Mouse (Mus musculus) intestine, postnatal 0 days (tissue): Measurements from ENCODE around the gene Zfand4. TPM values are rescaled to one million over a fixed set of nuclear protein-coding genes. Genes with fewer than 3 reads are reported as not detected.

ENCODE experiments used
- ATAC-seq: fragments of 200-750 bp; cut with Nextera tagmentation; 2 replicates; pipeline ENCODE4 v1.8.0; 2017; ENCODE audit warnings: mild to moderate bottlenecking, moderate TSS enrichment, moderate library complexity
- H3K27ac ChIP-seq: fragments of 300-500 bp; sonication (generic); 2 replicates; pipeline ENCODE4 v1.5.1; 2014; ENCODE audit warnings: mild to moderate bottlenecking, low read depth, low read length, moderate library complexity
- H3K27me3 ChIP-seq: fragments of 300-500 bp; sonication (generic); replicated peaks from 2 replicates; pipeline ENCODE4 v1.6.1; 2014; ENCODE audit warnings: low read length, mixed read lengths; ENCODE audit not compliant: control insufficient read depth, insufficient read depth
- H3K36me3 ChIP-seq: fragments of 300-500 bp; sonication (generic); 2 replicates; pipeline ENCODE4 v1.6.1; 2014; ENCODE audit warnings: mild to moderate bottlenecking, moderate library complexity; ENCODE audit not compliant: control insufficient read depth, insufficient read depth
- H3K4me1 ChIP-seq: fragments of 300-500 bp; sonication (generic); replicated peaks from 2 replicates; pipeline ENCODE4 v1.6.1; 2014; ENCODE audit warnings: antibody characterized with exemption, low read length, mixed read lengths; ENCODE audit not compliant: control insufficient read depth, insufficient read depth
- H3K4me2 ChIP-seq: fragments of 300-500 bp; sonication (generic); replicated peaks from 2 replicates; pipeline ENCODE4 v1.6.1; 2014; ENCODE audit warnings: low read depth, mild to moderate bottlenecking, moderate library complexity
- H3K4me3 ChIP-seq: fragments of 300-500 bp; sonication (generic); 2 replicates; pipeline ENCODE4 v1.5.1; 2014; ENCODE audit warnings: low read depth, low read length
- H3K9ac ChIP-seq: fragments of 300-500 bp; sonication (generic); 2 replicates; pipeline ENCODE4 v1.6.1; 2014; ENCODE audit warnings: mild to moderate bottlenecking, low read depth, low read length
- H3K9me3 ChIP-seq: fragments of 300-500 bp; sonication (generic); 2 replicates; pipeline ENCODE4 v1.6.1; 2016; ENCODE audit warnings: mixed run types; ENCODE audit not compliant: control insufficient read depth
- CTCF ChIP-seq: sonication (generic); IDR thresholded peaks from 2 replicates; pipeline ENCODE4 v1.5.1; 2016; ENCODE audit warnings: low read depth, mild to moderate bottlenecking, control low read depth, antibody characterized with exemption, moderate library complexity
- WGBS: fragments of 180-500 bp; shearing (Covaris S2); extraction: QIAGEN DNeasy Blood & Tissue Kit; methylation state at CpG from one replicate; pipeline ENCODE4 v1.1.7; 2014; 5-methylcytosine and 5-hydroxymethylcytosine counted together
- polyA plus RNA-seq: library from polyadenylated mRNA; unstranded; fragments of >200 nt; fragmentation: Nextera tagmentation; extraction: Ambion mirVana; gene quantifications from 2 replicates; pipeline ENCODE4 v1.2.1, GENCODE M21; 2015

Zfand4 gene
- polyA plus RNA-seq, 1 experiment from 2014 or later: 1.1 TPM

GRCm38 (mm10) chr6:116331396-116331795 is 67.4 kb downstream of the Zfand4 start:
- Histone ChIP-seq H3K9ac (no peak overlapping the region), H3K4me2 (no peak overlapping the region), H3K9me3 (no peaks in the 10 kb centered on the region), H3K4me3 (no peak overlapping the region), H3K4me1 (no peaks in the 10 kb centered on the region), H3K27ac (no peak overlapping the region), H3K36me3 (no peaks in the 10 kb centered on the region), H3K27me3 (no peaks in the 10 kb centered on the region)
- TF ChIP-seq CTCF: no peak
- ATAC-seq: no peak
- WGBS: 88% methylated on average over 2 of the region's 2 CpGs

- TF ChIP-seq CTCF: no peak
- Histone ChIP-seq H3K9me3 (no peaks in the 10 kb centered on the region), H3K4me1 (0 out of 2 replicates have a peak, but pooled peaks cover 2% of the 10 kb centered on the region), H3K9ac (peak overlapping the region; percentile 86; the same call in 1 of the 2 replicates), H3K27me3 (no peaks in the 10 kb centered on the region), H3K4me3 (peak overlapping the region; percentile 98), H3K4me2 (peak overlapping the region; percentile 80), H3K36me3 (no peaks in the 10 kb centered on the region), H3K27ac (0 out of 2 replicates have a peak overlapping the region, but pooled peaks have one; percentile 90)
- WGBS: 1% methylated on average over 7 of the region's 7 CpGs
- ATAC-seq: no peak; the same call in 1 of the 2 replicates
Measured at GRCm38 (mm10) chr6:116337466-116337834, 73.4 kb downstream of the Zfand4 start.

GRCm38 (mm10) chr6:116337835-116338501 is 73.9 kb downstream of the Zfand4 start, which contains the start of gene March8:
TSS of gene March8 (plus strand) at chr6:116338024.
- Histone ChIP-seq H3K4me1 (0 out of 2 replicates have a peak, but pooled peaks cover 2% of the 10 kb centered on the region), H3K9me3 (no peaks in the 10 kb centered on the region), H3K27me3 (no peaks in the 10 kb centered on the region), H3K27ac (peak within 1 kb of the TSS; percentile 90), H3K9ac (peak within 1 kb of the TSS; percentile 86), H3K4me3 (peak within 1 kb of the TSS; percentile 98), H3K36me3 (no peaks in the 10 kb centered on the region), H3K4me2 (peak within 1 kb of the TSS; percentile 80)
- peak; percentile 99 for ATAC-seq
- 1% methylated on average over 74 of the region's 75 CpGs for WGBS
- TF ChIP-seq CTCF: 0 out of 2 replicates have a peak, but pooled peaks have one; percentile 19

GRCm38 (mm10) chr6:116338520-116338919 is 74.5 kb downstream of the Zfand4 start:
- 0 out of 2 replicates have a peak, but pooled peaks cover 2% of the 10 kb centered on the region for H3K4me1 ChIP-seq
- peak overlapping the region; percentile 90 for H3K27ac ChIP-seq
- H3K27me3 ChIP-seq: no peaks in the 10 kb centered on the region
- H3K9ac ChIP-seq: peak overlapping the region; percentile 86
- no peak for ATAC-seq
- no peak for TF ChIP-seq CTCF
- peak overlapping the region; percentile 98 for H3K4me3 ChIP-seq
- H3K36me3 ChIP-seq: no peaks in the 10 kb centered on the region
- H3K9me3 ChIP-seq: no peaks in the 10 kb centered on the region
- H3K4me2 ChIP-seq: peak overlapping the region; percentile 80
- WGBS: 7% methylated on average over 8 of the region's 8 CpGs

- ATAC-seq: no peak
- TF ChIP-seq CTCF: no peak
- Histone ChIP-seq H3K4me2 (peak overlapping the region; percentile 80), H3K4me3 (peak overlapping the region; percentile 98), H3K4me1 (0 out of 2 replicates have a peak, but pooled peaks cover 2% of the 10 kb centered on the region), H3K36me3 (no peaks in the 10 kb centered on the region), H3K9me3 (no peaks in the 10 kb centered on the region), H3K9ac (no peak overlapping the region), H3K27ac (no peak overlapping the region), H3K27me3 (no peaks in the 10 kb centered on the region)
- 53% methylated on average over 5 of the region's 5 CpGs for WGBS
Measured at GRCm38 (mm10) chr6:116339088-116339487, 75.1 kb downstream of the Zfand4 start.

- TF ChIP-seq CTCF: no peak
- 96% methylated on average over 1 of the region's 1 CpGs for WGBS
- no peak overlapping the region for H3K27ac ChIP-seq
- no peaks in the 10 kb centered on the region for H3K36me3 ChIP-seq
- no peaks in the 10 kb centered on the region for H3K27me3 ChIP-seq
- H3K4me2 ChIP-seq: no peak overlapping the region
- H3K9ac ChIP-seq: no peak overlapping the region
- 0 out of 2 replicates have a peak, but pooled peaks cover 2% of the 10 kb centered on the region for H3K4me1 ChIP-seq
- no peaks in the 10 kb centered on the region for H3K9me3 ChIP-seq
- H3K4me3 ChIP-seq: no peak overlapping the region
- ATAC-seq: no peak
Measured at GRCm38 (mm10) chr6:116340521-116340920, 76.5 kb downstream of the Zfand4 start.
